Mouse (Mus musculus) adrenal gland, adult 18-20 months (tissue): ENCODE data around the gene Eef1g. TPM values are rescaled to one million over a fixed set of nuclear protein-coding genes. Genes with fewer than 3 reads are reported as not detected.

Experiments
- DNase-seq, 2 experiments: peaks; one replicate each; pipeline ENCODE4 v3.0.0; 2021 to 2022; ENCODE audit warnings: low spot score in 2 of 2
- long read RNA-seq, 2 experiments: library from polyadenylated mRNA; stranded (forward); transcript quantifications; one replicate each; pipeline ENCODE4 v2.0.0; 2021
- total RNA-seq, 2 experiments: library from RNA; stranded (reverse); gene quantifications; 1 replicate in 1 of 2; 2 replicates in 1 of 2; pipeline ENCODE4 v1.2.3; 2021

Eef1g gene
- 100 to 1,000 TPM; 334 to 342 TPM for total RNA-seq
- long read RNA-seq, experiment 1, transcript Eef1g-201 (10 exons, 1,864 nt): major isoform, 179 of 186 reads
- long read RNA-seq, experiment 1, partial matches to known transcripts: 4 of 186 reads
- long read RNA-seq, experiment 1, other reads (novel, unspliced or antisense): 2 of 186 reads
- long read RNA-seq, experiment 2, transcript Eef1g-205 (5 exons, 1,272 nt): minor isoform, 9 of 450 reads
- long read RNA-seq, experiment 2, transcript Eef1g-201 (10 exons, 1,864 nt): major isoform, 390 of 450 reads
- long read RNA-seq, experiment 2, partial matches to known transcripts: 50 of 450 reads
- long read RNA-seq, experiment 2, other reads (novel, unspliced or antisense): 1 of 450 reads

DNA sequence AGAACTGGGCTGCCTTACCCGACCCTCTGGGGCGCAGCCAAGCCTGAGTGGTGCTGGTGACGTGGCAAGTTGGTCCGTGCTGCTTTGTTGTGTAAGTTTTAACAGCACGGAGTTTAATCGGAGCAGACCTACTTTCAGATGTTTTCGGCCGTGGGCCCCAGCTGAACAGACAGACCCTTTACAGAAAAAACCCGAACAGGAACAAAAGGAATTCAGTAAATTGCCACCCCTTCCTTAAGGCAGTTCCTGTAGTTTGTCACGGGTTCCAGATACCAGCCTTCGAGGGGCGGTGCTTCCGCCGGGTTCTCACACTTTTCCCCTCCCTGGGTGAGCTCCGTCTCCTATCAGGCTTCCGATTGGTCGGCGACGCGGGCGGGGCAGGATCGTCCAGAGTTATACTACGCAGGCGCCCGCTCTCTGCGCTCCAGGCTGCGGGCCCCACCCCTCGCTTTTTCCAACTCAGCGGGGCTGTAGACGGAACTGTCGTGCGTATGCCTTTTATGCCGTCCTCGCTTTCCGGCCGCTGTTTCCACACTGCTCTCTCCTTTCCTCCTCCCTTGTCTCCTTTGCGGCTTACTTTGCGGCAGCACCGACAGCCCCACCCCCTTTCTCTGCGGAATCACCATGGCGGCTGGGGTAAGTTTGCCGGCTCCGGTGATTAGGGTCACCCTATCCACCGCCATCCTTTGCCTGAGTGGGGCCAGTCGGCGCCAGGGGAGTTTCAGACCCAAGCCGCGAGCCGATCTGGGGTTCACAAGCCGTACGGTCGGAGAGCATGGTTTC, at the start of gene Eef1g:
TSS of gene Eef1g (plus strand) at position 452 of the 783 bp plus-strand sequence.
- peak; percentile 90 to 92 for DNase-seq

DNA sequence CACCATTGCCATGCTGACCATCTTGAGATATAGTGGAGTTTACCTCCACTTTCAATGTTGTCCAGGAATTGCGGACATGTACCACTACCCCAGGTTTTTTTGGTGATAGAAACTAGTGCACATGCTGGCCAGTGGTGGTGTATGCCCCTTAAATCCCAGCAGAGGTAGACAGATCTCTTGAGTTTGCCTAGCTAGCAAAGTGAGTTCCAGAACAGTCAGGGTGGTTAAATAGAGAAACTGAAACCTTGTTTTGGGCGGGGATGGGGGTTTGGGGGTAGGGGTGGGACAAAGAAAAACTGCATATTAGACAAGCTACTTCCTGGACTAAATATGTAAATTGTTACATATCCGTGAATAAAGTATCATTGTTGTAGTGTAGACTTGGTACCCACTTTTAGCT, 47.8 kb upstream of the Eef1g start:
- no peak for DNase-seq

DNA sequence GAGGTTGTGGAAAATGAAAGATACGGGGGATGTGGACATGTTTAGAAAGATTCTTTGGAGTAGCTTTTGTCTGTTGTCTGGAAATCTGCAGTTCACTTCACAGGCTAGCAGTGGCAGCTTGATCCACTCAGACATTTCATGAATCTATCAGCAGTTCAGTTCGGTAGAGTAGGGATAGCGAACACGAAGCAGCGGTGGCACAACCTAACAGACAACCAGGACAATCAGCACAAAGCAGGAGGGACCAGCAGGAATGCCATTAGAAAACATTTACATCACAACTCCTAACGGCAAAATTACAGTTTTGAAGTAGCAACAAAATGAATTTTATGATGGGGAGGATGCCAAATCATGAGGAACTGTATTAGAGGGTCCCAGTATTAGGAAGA, 47.2 kb upstream of the Eef1g start:
- no peak for DNase-seq

DNA sequence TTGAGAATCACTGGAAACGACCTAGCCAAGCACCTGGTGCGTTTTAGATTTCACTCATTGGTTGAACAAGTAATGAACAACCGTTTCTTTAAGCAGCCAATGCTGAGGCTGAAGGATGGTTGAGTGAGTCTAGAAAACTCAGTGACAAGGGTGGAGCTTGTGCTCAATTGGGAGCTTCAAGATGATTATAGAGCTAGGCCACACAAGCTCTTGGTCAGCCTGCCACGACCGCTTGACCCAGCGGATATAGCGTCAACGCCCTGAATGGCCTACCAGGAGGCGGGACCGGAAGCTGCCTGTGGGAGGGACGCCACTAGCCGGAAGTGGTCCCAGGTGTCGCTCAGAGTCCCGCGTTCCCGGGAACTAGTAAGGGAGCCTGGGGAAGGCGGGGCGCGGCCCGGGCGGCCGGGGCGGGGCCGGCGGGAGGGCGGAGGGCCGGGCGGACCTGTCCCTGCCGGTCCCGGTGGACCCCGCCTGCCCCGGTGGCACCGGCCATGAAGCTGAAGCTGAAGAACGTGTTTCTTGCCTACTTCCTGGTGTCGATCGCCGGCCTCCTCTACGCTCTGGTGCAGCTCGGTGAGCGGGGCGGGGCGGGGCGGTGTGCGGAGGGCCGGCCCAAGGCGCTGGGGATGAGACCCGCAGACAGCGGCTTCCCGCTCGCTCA, 46.6 kb upstream of the Eef1g start, which contains the start of gene B3gat3:
TSS of gene B3gat3 (plus strand) at position 302 of the 664 bp plus-strand sequence.
- DNase-seq: peak; percentile 92 to 93

DNA sequence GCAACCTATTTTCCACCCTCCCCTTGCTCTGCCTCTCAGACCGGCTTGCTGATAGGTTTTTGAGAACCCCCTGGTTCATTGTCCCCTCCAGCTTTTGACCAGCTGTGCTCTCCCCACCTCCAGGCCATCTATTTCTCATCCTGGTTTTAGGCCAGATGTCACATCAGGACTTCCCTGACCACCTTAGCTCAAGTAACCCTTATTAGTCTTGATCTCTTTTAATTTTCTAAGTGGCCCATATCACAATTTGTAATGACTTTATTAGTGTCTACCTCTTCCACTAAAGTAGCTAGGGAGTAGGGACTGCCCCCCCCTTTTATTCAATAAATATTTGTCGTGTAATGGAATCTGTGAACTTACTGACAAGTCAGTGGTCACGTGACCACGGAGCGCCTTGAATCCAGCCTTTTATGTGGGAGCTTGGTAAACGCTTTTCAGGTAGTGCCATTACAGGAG, 46.0 kb upstream of the Eef1g start:
- DNase-seq: no peak

DNA sequence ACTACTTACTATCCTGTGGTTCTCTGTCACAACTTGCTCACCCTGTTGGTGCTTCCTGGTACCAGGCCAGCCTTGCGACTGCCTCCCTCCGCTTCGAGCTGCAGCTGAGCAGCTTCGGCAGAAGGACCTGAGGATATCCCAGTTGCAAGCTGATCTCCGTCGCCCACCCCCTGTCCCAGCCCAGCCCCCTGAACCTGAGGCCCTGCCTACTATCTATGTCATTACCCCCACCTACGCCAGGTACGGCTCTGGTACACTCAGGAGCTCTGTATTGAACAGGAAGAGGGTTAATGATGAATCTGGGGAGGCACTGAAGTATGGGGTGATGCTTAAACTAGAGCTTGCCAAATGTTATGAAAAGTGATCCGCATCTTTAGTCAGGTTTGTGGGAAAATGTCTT, 45.1 kb upstream of the Eef1g start:
- DNase-seq: no peak

DNA sequence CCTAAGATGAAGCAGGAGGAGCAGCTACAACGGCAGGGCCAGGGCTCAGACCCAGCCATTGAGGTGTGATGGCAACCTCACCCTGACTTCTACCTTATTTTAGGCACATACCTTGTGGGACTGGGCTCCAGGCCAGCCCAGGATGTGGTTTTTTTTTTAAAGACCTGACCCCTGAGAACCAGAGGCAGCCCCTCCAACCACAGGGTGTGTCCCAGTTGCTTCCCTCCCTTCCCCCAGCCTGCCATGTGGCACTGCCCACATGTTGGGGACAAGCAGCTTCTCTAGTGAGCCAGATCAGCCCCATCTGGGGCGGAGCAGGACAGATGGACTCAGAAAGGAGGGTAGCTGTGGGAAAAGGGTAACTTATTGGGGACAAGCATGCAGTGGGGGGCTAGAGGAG, 40.1 kb upstream of the Eef1g start:
- no peak for DNase-seq

DNA sequence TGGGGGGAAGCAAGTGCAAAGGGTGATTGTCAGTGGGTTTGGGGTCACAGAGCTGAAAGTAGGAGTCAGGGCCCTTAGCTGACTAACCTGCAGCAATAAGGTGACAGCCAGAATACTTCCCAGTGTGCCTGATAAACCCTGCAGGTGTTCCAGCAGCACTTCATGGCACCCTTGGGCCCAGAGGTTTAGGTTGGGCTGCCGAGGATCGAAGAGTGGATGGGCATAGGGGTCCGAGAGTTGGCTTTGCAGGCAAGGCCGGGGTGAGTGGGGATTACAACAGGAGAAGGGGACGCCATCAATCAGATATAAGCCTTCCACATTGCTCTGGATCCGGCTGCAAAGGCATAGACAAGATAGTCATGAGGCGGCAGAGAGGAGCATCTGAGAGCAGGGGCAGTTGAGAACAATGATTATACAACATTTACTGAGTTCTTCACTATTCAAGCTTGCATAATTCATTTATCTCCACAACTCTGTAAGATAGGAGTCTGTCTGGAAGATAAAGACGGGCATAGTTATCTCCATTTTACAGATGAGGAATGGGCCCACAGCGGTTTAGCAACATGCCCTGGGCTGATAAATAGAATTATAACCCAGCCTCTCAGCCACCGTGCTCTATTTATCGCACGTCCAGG, 38.8 kb upstream of the Eef1g start:
- DNase-seq: no peak

DNA sequence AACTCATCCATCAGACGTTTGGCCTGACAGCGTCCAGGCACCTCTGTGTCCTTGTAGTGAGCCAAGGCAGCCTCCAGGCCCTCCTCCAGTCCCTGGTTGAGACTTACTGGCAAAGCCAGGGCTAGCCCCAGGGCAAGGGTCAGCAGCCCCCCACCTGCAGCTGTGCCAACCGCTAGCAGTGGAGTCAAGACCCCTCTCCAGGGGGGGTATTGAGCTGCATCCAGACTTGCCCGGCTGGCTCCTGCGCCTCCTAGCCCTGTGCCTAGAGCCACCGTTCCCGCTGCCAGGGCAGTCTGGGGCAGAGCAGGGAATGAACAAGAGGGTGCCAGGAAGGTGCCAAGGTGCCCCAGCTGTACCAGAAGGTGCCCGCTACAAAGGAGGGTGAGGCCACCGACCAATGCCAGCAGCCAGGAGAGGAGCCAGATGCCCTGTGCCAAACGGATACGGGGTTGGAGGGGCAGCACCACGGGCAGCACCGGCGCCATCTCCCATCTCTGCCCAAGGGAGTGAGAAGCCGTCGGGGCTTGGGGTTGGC, 38.1 kb upstream of the Eef1g start:
- peak; percentile 36 to 41 for DNase-seq

DNA sequence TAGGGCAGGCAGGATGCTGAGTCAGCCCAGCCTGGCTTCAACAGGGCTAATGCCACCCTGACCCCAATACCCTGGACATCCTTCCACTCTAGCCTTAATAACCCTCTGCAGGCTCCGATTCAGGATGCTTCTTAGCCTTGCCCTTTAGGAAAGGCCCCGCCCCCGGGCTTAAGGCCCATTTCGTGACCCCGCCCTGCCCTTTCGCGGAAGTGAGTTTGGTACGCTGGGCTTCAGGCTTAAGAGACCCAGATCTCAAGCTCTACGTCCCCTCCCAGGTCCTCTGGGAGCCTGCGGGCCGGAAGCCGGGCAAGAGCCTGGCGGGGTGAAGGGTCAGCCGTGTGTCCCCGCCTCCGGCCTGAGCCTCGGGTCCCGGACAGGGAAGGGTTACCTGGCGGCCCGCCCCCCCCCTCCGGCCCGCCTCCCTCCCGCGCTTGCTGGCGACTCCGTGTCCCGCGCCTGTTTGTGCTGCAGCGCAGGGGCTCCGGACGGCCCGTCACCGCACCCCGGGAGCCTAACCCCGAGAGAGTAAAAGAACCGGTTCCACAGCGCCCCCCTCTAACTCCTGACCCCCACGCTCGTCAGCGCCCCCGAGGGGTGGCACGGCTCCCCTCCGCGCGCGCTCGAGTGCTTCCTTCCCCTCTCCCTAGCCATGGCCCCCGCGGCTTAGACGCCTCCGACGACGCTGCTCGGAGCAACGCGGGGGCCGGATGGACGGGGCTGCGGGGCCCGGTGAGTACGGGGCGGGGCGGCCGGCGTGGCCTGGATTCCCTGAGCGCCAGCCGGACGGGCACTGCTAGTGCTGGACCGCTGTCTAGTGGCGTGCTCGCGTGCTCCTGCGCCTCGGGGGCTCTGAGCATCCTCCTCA, 37.4 kb upstream of the Eef1g start, which contains the start of the genes Rom1 and Eml3:
TSS of gene Rom1 (minus strand) at position 133 of the 865 bp plus-strand sequence.
TSS of gene Eml3 (plus strand) at position 329 of the 865 bp plus-strand sequence.
- peak; percentile 90 to 93 for DNase-seq

DNA sequence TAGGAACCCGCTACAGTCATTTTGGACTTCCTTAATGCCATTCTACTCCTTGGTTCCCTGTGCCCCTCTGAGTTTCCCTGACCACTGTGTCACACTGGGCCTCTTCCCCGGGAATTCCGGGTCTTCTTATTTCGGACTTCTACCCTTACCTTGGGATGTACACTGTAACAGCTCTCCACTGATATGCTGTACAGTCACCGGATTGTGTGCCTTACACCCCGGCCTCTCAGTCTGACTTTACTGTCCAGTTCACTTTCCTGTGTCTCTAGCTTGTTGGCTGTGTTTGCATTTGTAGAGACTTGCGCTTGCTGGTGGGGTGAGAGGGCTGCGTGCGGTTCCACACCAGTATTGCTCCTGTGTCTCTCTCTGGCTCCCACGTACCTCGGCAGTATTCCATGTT, 36.7 kb upstream of the Eef1g start:
- DNase-seq: no peak

DNA sequence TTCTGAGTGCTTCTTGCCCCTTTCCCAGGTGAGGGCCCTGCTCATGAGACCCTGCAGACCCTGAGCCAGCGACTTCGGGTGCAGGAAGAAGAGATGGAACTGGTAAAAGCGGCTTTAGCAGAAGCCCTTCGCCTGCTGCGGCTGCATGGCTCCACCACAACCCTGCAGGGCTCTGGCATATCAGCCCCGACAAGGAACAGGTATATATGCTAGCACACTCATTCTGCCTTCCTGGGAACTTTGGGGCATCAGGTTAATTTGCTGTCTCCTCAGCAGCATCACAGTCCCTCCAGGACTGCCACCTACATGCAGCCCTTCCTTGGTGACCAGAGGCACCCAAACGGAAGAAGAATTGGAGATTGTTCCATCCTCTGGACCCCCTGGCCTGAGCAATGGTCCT, 36.1 kb upstream of the Eef1g start:
- DNase-seq: no peak

DNA sequence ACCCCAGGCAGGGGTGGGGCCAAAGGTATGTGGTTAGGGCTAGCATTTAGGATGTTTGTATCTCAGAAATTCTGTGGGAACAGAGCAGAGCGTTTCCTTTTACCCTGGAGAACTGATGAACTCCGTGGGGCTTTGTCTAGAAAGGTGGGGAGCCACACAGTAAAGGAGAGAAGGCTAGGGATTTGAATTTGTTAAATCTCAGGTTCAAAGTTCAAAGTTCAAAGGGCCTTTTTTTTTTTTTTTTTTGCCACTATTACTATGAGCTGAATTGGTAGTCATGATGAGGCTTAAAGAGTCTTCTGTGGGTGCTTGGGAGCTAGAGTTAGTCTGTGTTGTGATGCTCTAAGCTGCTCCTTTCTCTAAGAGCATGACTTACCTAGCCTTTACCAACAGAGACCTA, 30.1 kb upstream of the Eef1g start:
- no peak for DNase-seq

DNA sequence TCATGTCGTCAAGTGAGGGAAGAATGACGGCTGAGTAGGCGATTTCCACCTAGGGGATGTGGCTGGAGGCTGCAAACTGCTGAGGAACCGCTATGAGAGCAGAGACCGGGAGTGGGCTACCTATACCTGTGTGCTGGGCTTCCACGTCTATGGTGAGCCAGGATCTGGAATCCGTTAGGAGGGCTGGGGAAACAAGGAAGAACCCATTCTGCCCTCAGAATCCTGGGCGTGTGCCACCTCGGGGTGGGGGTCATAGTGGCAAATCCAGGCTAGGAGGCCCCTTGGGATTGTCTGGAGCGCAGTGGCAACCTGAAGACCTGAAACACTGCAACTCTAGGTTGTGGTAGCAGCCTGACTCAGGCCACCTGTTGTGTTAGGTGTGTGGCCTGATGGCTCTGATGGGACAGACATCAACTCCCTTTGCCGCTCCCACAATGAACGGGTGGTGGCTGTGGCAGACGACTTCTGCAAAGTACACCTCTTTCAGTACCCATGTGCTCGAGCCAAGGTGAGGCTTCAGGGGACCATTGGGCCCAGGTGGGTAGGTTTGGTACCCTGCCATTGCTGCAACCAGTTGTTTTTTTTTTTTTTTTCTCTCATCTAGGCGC, 26.2 kb upstream of the Eef1g start:
- DNase-seq: no peak

DNA sequence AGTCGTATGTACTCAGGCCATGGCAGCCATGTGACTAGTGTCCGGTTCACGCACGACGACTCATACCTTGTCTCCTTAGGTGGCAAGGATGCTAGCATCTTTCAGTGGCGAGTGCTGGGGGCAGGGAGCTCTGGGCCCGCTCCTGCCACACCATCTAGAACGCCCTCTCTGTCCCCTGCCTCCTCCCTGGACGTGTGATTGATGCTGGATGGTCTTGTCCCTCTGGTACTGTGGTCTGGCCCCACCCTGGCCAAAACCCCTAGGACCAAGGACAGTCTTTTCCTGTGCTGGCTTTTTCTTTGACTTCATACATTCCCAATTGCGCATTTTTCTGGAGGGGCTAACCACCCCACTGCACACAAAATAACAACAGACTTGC, 25.7 kb upstream of the Eef1g start:
- DNase-seq: no peak

DNA sequence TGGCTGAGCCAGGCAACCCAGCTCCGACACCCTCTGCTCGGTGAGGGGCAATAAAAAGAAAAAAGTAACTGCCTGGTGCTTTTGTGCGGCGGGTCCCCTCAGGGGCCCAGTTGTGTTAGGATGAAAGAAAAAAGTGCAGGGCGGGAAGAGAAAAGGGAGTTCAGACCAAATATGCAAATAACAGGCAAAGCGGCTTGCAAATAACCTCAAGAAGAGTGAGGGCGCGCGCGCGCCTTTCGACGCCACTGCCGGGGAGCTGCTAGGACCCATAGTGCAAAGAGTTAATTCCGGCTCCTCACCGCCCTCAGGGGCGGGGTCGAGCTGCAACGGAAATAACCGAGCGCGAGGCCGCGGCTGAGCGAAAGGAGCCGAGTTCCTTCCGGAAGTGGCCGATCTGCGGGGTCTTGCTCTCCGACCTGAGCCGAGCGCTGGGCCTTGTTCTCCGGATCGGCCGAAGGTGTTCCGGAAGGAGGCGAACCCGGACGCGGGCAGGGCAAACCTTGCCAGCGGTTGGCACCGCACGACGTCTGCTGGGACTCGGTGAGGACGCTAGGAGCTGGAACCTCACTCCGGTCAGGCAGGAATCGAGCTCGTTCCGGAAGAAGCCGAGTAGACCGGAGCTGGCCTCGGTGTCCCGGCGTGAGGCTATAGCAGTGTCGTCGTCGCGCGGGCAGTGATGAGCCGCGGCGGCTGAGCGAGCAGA, 25.2 kb upstream of the Eef1g start, which contains the start of gene Mta2:
TSS of gene Mta2 (plus strand) at position 361 of the 703 bp plus-strand sequence.
- peak; percentile 91 to 92 for DNase-seq

DNA sequence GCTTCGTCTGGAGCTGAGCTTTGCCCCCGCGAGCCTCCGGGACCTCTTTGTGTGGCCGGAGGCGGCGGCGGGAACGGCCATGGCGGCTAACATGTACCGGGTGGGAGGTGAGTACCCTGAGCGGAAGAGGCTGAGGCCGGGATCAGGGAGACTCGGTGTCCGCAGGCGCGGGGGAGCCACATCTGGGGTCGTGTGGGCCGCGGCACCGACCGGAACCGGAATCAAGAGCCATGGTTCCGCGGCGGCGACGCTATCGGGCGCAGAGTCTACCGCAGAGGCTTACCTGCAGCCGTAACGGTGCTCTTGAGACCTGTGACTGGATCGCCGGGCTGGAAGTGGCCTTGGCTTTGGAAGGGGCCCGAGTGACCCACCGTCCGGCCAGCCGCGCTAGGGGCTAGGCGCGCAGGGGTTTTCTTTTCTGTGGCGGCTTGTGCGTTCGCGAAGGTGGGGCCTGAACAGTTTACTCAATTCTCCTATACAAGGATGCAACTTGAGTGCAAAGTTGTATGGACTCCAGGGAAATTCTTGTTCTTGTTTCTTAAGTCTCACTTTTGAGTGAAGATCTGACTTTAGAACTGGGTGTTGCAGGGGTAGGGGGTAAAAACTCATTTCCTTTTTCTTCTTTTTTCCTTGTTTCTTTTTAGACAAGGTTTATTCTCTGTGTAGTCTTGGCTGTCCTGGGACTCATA, 24.4 kb upstream of the Eef1g start:
- DNase-seq: peak in 1 of 2 experiments; percentile 39

DNA sequence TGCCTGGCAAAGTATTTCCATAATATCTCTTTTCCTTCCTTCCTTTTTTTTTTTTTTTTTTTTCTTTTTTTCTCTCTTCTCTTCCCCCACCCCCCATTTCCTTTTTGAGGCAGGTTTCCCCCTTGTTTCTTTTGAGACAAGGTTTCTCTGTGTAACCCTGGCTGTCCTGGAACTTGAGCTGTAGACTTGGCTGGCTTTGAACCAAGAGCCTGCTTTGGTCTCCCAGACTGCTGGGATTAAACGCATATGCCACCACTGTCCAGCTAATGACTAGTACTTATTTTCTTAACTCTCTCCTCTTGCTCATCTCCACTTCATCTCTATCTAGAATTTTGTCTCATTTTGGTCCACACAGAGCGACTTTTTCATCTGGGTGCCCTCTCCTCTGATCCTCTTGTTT, 23.8 kb upstream of the Eef1g start:
- DNase-seq: no peak
